Mouse (Mus musculus) heart, embryonic 16.5 days (tissue): ENCODE measurements at regions not wholly inside any gene's neighbourhood (a gene's known extent, or its start where the extent isn't known, plus 50 kb on each side); places are given as distances from the start of the nearest gene placed in this dataset.
A peak's percentile ranks its signal among the peaks of the same experiment; 100 is the strongest.

Experiments
- ATAC-seq: fragments of 200-750 bp; cut with Nextera tagmentation; replicated peaks from 2 replicates; pipeline ENCODE4 v1.8.0; 2017; ENCODE audit warnings: moderate number of reproducible peaks; ENCODE audit not compliant: insufficient read depth, low FRiP score; ENCODE audit errors: extremely low read depth
- H3K27ac ChIP-seq: fragments of 300-500 bp; sonication (generic); 2 replicates; pipeline ENCODE4 v1.5.1; 2014; ENCODE audit warnings: mild to moderate bottlenecking, low read length, control low read depth, moderate library complexity
- H3K27me3 ChIP-seq: fragments of 300-500 bp; sonication (generic); 2 replicates; pipeline ENCODE4 v1.6.1; 2014; ENCODE audit warnings: low read length, mixed read lengths; ENCODE audit not compliant: control insufficient read depth, insufficient read depth
- H3K36me3 ChIP-seq: fragments of 300-500 bp; sonication (generic); 2 replicates; pipeline ENCODE4 v1.6.1; 2014; ENCODE audit not compliant: control insufficient read depth, insufficient read depth
- H3K4me1 ChIP-seq: fragments of 300-500 bp; sonication (generic); 2 replicates; pipeline ENCODE4 v1.6.1; 2014; ENCODE audit warnings: low read length, mixed read lengths; ENCODE audit not compliant: control insufficient read depth, insufficient read depth
- H3K4me2 ChIP-seq: fragments of 300-500 bp; sonication (generic); 2 replicates; pipeline ENCODE4 v1.6.1; 2014; ENCODE audit warnings: low read depth, mild to moderate bottlenecking, control low read depth, low read length
- H3K4me3 ChIP-seq: fragments of 300-500 bp; sonication (generic); 2 replicates; pipeline ENCODE4 v1.5.1; 2014; ENCODE audit warnings: mild to moderate bottlenecking, control low read depth, low read length
- H3K9ac ChIP-seq: fragments of 300-500 bp; sonication (generic); 2 replicates; pipeline ENCODE4 v1.6.1; 2014; ENCODE audit warnings: low read length, control low read depth
- H3K9me3 ChIP-seq: fragments of 300-500 bp; sonication (generic); replicated peaks from 2 replicates; pipeline ENCODE4 v1.6.1; 2016; ENCODE audit warnings: low read length; ENCODE audit not compliant: control insufficient read depth
- WGBS: fragments of 180-500 bp; shearing (Covaris S2); extraction: QIAGEN DNeasy Blood & Tissue Kit; methylation state at CpG from one replicate; pipeline ENCODE4 v1.1.7; 2014; 5-methylcytosine and 5-hydroxymethylcytosine counted together

DNA sequence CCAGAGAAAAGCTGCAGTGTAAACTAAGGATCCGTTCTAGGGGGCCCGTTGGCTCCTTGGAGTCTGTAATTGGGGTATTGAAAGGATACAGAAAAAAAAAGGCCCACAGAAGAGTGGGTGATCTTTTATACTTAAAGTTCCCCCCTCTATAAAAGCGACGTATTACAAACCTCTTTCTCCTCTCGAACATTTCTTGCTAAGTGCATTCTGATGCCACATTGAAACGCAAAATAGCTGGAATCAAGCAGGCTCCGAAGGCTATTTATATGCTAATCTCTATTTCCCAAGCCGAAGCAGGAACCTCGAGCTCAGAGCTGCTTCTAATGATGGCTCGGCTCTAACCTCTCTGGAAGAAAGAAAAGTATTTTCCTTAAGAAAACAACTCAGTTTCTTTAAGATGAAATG lies 117.8 kb upstream of the 4930535I16Rik start:
- Histone ChIP-seq H3K4me3 (no peak overlapping the region), H3K27ac (no peak overlapping the region), H3K4me2 (peak overlapping the region; percentile 38)

DNA sequence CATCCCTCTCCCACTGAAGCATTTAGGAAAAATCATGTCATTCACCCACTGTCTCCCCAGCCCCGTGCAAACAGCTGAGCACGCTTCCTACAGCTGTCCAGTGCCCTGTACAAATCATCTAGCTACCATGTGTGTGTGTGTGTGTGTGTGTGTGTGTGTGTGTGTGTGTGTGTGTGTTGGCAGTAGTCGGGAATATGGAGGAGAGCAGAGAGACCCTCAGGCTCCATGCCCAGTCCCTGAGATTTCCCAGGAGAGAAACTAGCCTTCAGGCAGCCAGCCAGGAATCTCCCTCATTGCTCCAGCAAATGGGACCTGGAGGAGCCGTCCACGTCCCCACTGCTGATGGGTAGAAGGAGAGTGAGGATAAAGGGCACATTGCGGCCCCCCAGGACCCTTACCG lies 117.4 kb upstream of the 4930535I16Rik start:
- Histone ChIP-seq H3K9me3 (no peaks in the 10 kb centered on the region), H3K9ac (no peak overlapping the region), H3K27ac (no peak overlapping the region), H3K4me2 (peak overlapping the region; percentile 38), H3K27me3 (no peaks in the 10 kb centered on the region), H3K4me3 (no peak overlapping the region), H3K4me1 (0 out of 2 replicates have a peak, but pooled peaks cover 4% of the 10 kb centered on the region), H3K36me3 (no peaks in the 10 kb centered on the region)
- peak; percentile 55; the same call in 1 of the 2 replicates for ATAC-seq
- WGBS, result 23% methylated on average over 7 of the region's 7 CpGs

More for the DNA sequence above, 117.8 kb upstream of the 4930535I16Rik start:
- 18% methylated on average over 10 of the region's 10 CpGs for WGBS
- H3K9ac ChIP-seq, result no peak overlapping the region
- no peaks in the 10 kb centered on the region for H3K9me3 ChIP-seq
- no peak for ATAC-seq
- no peaks in the 10 kb centered on the region for H3K27me3 ChIP-seq
- H3K4me1 ChIP-seq, result 0 out of 2 replicates have a peak, but pooled peaks cover 4% of the 10 kb centered on the region
- H3K36me3 ChIP-seq, result no peaks in the 10 kb centered on the region

DNA sequence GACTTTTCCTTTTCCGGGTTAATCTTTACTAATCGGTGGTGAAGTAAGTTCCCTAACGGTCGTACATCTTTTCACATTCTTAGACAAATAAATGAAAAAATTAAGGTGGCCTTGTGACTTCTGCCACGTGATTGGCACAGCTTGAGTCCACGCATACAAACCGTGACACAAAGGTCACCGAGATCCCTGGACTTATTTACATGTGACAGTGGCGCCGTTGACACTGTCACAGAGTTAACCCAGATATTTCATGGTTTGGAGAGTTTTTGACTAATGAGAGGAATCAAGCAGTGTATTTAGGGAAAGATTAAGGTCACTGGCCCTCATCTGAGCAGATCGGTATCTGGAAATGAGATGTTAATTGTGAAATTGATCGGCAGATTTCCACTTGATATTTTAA lies 110.2 kb upstream of the 4930535I16Rik start:
- no peak for ATAC-seq
- H3K9ac ChIP-seq, result no peak overlapping the region
- H3K27me3 ChIP-seq, result 0 out of 2 replicates have a peak, but pooled peaks cover 3% of the 10 kb centered on the region
- no peaks in the 10 kb centered on the region for H3K4me1 ChIP-seq
- no peaks in the 10 kb centered on the region for H3K36me3 ChIP-seq
- WGBS, result 88% methylated on average over 12 of the region's 12 CpGs
- H3K9me3 ChIP-seq, result no peaks in the 10 kb centered on the region
- no peak overlapping the region for H3K27ac ChIP-seq
- H3K4me2 ChIP-seq, result no peak overlapping the region
- no peak overlapping the region for H3K4me3 ChIP-seq

DNA sequence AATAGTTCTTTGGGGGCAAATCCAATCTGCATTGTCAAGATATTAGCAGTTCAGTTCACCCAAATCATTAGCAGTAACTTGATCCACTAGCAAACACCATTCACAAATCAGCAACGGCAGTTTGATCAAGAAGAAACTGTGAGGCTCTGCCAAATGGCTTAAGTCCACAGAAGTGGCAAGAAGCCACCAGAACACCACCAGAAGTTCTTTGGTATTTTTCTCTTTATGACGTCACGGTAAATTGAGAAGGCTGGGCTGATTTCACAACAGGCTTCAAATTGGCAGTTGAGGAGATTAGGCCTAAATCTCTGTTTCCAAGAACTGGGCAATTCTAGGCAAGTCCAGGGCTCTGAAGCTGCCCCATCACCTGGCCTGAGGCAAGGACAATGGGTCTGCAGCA lies 98.6 kb upstream of the 4930535I16Rik start:
- no peaks in the 10 kb centered on the region for H3K27me3 ChIP-seq
- ATAC-seq, result no peak
- no peaks in the 10 kb centered on the region for H3K9me3 ChIP-seq
- no peak overlapping the region for H3K27ac ChIP-seq
- no peaks in the 10 kb centered on the region for H3K36me3 ChIP-seq
- H3K4me2 ChIP-seq, result no peak overlapping the region
- H3K4me3 ChIP-seq, result no peak overlapping the region
- H3K9ac ChIP-seq, result no peak overlapping the region
- WGBS, result 64% methylated on average over 3 of the region's 3 CpGs
- no peaks in the 10 kb centered on the region for H3K4me1 ChIP-seq

DNA sequence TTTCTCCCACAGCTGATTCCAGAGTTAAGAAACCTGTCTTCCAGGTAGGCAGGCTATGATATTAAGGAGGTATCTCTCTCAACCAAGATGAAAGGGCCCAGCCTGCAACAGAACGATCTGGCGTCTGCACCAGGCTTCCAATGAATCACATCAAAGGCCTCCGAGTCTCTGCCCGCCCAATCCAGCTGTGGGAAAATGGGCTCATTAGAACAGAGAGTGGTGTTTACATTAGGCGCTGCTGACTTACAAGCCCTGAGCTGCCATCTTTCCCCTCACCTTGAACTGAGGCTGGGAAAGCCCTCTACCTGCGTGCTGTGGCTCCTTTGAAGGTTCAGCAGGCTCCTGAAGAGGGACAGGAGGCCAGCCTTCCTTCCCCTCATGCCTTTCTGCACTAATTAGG lies 97.5 kb upstream of the 4930535I16Rik start:
- Histone ChIP-seq H3K4me2 (no peak overlapping the region), H3K9me3 (no peaks in the 10 kb centered on the region), H3K4me1 (no peaks in the 10 kb centered on the region), H3K27ac (no peak overlapping the region), H3K9ac (no peak overlapping the region), H3K4me3 (no peak overlapping the region), H3K27me3 (no peaks in the 10 kb centered on the region), H3K36me3 (no peaks in the 10 kb centered on the region)
- no peak for ATAC-seq
- 53% methylated on average over 6 of the region's 6 CpGs for WGBS

DNA sequence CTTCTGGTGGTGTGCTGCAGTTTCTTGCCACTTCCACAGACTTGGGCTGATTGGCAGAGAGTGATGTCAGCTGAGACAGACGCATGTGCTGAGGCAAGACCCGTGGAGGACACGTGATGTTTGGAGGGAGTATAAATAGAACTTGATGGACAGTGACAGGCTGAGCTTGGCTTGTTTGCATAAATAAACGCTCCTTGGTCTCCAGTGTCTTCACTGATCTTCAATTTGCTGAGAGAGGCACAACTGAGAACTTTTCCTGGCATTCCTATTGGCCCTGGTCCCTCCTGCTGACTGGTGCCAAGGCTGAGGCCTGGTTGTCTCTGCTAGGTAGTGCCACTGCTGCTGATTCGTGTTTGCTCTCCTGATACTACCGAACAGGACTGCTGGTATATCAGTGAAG lies 94.6 kb upstream of the 4930535I16Rik start:
- no peak for ATAC-seq

DNA sequence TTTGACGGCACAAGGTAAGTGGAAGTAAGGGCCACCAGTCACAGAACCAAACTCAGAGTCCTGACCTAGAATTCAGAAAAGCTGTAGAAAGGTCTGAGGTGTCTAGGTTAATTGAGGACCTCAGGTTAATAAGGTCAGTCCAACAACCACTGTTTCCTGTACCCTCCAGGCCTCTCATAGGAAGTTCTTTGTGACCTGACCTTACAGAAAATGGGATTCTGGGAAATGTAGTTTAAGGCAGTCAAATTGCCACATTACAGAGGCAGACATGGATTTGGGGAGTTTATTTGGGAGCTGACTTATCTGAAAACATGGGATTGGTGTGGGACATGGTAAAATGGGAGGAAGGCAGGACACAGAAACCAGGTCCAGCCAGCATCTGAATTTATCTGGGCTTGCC lies 90.9 kb upstream of the 4930535I16Rik start:
- Histone ChIP-seq H3K27me3 (no peaks in the 10 kb centered on the region), H3K27ac (no peak overlapping the region), H3K4me3 (no peak overlapping the region), H3K4me1 (no peaks in the 10 kb centered on the region), H3K36me3 (no peaks in the 10 kb centered on the region), H3K4me2 (no peak overlapping the region), H3K9me3 (no peaks in the 10 kb centered on the region), H3K9ac (no peak overlapping the region)
- 100% methylated on average over 1 of the region's 1 CpGs for WGBS
- ATAC-seq, result no peak

More for the DNA sequence above, 94.6 kb upstream of the 4930535I16Rik start:
- Histone ChIP-seq H3K4me2 (no peak overlapping the region), H3K27ac (no peak overlapping the region), H3K4me3 (no peak overlapping the region), H3K36me3 (no peaks in the 10 kb centered on the region), H3K4me1 (no peaks in the 10 kb centered on the region), H3K27me3 (no peaks in the 10 kb centered on the region), H3K9me3 (no peaks in the 10 kb centered on the region), H3K9ac (no peak overlapping the region)
- WGBS, result 38% methylated on average over 6 of the region's 6 CpGs

DNA sequence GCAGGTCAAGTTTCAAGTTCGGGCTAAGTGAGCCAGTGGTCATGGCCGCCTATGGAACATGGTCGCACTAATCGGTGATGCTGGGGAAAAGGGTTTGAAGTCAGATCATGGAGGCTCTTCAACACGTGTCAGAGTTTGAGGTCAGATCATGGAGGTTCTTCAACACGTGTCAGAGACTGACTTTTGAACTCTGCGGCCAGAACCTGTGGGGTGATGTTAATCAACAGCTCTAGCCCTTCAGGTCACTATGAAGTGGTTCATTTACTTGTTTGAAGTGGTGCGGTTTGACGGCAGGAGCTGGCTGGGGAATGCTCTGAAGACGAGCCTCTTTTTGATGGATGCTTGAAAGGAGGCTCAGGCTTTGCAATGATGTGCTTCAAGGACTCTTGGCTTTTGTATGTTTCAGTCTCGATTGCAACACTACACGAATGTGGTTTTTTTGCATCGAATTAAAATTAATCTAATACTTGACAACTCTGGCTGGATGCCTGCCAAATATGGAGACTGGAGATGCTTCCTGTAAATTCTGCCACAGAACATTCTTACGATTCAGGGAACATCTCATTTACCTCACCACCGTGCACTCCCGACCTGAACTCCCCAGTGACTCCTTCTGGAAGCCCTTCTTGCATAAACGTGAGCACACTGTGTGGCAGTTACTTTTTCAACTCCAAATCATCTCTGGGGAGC lies 87.9 kb upstream of the 4930535I16Rik start:
- Histone ChIP-seq H3K9ac (no peak overlapping the region), H3K4me2 (no peak overlapping the region), H3K36me3 (no peaks in the 10 kb centered on the region), H3K4me3 (no peak overlapping the region), H3K4me1 (peaks cover 5% of the 10 kb centered on the region; the same call in 1 of the 2 replicates), H3K27ac (no peak overlapping the region), H3K27me3 (no peaks in the 10 kb centered on the region), H3K9me3 (no peaks in the 10 kb centered on the region)
- ATAC-seq, result no peak
- 56% methylated on average over 17 of the region's 17 CpGs for WGBS

DNA sequence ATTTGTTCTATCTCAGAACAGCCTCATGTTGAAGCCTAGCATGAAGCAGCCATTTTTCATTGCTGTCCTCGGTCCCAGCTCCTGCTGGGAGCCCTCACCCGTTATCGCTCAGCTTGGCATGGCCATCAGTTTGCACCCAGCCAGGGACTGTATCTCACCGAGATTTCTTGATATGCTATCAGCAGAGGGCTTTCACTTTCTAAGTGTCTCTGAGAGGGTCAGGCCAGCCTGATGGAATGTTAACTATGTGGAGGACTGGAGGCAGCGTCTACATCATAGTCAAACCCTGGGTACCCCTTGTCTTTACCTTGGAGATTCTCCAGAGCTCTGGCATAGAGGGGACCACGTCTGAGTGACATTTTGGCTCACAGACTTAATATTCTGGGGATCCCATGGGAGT lies 84.9 kb upstream of the 4930535I16Rik start:
- H3K9me3 ChIP-seq, result no peaks in the 10 kb centered on the region
- H3K4me1 ChIP-seq, result peaks cover 5% of the 10 kb centered on the region; the same call in 1 of the 2 replicates
- H3K4me3 ChIP-seq, result no peak overlapping the region
- no peak for ATAC-seq
- H3K9ac ChIP-seq, result no peak overlapping the region
- no peaks in the 10 kb centered on the region for H3K36me3 ChIP-seq
- WGBS, result 18% methylated on average over 6 of the region's 6 CpGs
- no peaks in the 10 kb centered on the region for H3K27me3 ChIP-seq
- no peak overlapping the region for H3K4me2 ChIP-seq
- H3K27ac ChIP-seq, result no peak overlapping the region
